Mouse (Mus musculus) forebrain, embryonic 14.5 days (tissue): ENCODE data around the gene 2610507B11Rik. TPM values are rescaled to one million over a fixed set of nuclear protein-coding genes. Genes with fewer than 3 reads are reported as not detected.
A peak's percentile ranks its signal among the peaks of the same experiment; 100 is the strongest.
"Not testable (repeated sequence)": the region's sequence is repeated elsewhere in the genome, so short reads cannot be mapped to it uniquely, and the experiment has no call there.

ENCODE experiments used
- ATAC-seq: fragments of 200-750 bp; cut with Nextera tagmentation; 2 replicates; pipeline ENCODE4 v1.8.0; 2017; ENCODE audit warnings: mild to moderate bottlenecking, moderate library complexity
- DNase-seq: peaks from one replicate; pipeline ENCODE4 v3.0.0-alpha.2; 2015; ENCODE audit warnings: low spot score
- H3K27ac ChIP-seq: fragments of 300-500 bp; sonication (generic); 2 replicates; pipeline ENCODE4 v1.5.1; 2014; ENCODE audit warnings: low read depth, mild to moderate bottlenecking, control low read depth, low read length, moderate library complexity
- H3K27me3 ChIP-seq: fragments of 300-500 bp; sonication (generic); replicated peaks from 2 replicates; pipeline ENCODE4 v1.6.1; 2014; ENCODE audit warnings: low read length, control low read depth, mixed read lengths; ENCODE audit not compliant: control insufficient read depth, insufficient read depth
- H3K36me3 ChIP-seq: fragments of 300-500 bp; sonication (generic); 2 replicates; pipeline ENCODE4 v1.6.1; 2014; ENCODE audit warnings: low read length, control low read depth; ENCODE audit not compliant: control insufficient read depth, insufficient read depth
- H3K4me1 ChIP-seq: fragments of 300-500 bp; sonication (generic); 2 replicates; pipeline ENCODE4 v1.6.1; 2014; ENCODE audit warnings: antibody characterized with exemption, low read length, control low read depth; ENCODE audit not compliant: control insufficient read depth, insufficient read depth
- H3K4me2 ChIP-seq: fragments of 300-500 bp; sonication (generic); 2 replicates; pipeline ENCODE4 v1.6.1; 2014; ENCODE audit warnings: mild to moderate bottlenecking, control low read depth, low read length
- H3K4me3 ChIP-seq: fragments of 300-500 bp; sonication (generic); 2 replicates; pipeline ENCODE4 v1.5.1; 2014; ENCODE audit warnings: low read depth, low read length, control low read depth
- H3K9ac ChIP-seq: fragments of 300-500 bp; sonication (generic); 2 replicates; pipeline ENCODE4 v1.6.1; 2014; ENCODE audit warnings: mild to moderate bottlenecking, low read length, control low read depth, moderate library complexity
- H3K9me3 ChIP-seq: fragments of 300-500 bp; sonication (generic); replicated peaks from 2 replicates; pipeline ENCODE4 v1.6.1; 2016; ENCODE audit warnings: low read length, control low read depth, mixed read lengths; ENCODE audit not compliant: control insufficient read depth
- WGBS: fragments of 180-500 bp; shearing (Covaris S2); extraction: QIAGEN DNeasy Blood & Tissue Kit; methylation state at CpG from one replicate; pipeline ENCODE4 v1.1.7; 2014; 5-methylcytosine and 5-hydroxymethylcytosine counted together
- polyA plus RNA-seq: library from polyadenylated mRNA; unstranded; fragments of >200 nt; fragmentation: Nextera tagmentation; extraction: Ambion mirVana; gene quantifications from 2 replicates; pipeline ENCODE4 v1.2.1, GENCODE M21; 2014

2610507B11Rik gene
- polyA plus RNA-seq, 1 experiment from 2014 or later, result 49.4 TPM

GRCm38 (mm10) chr11:78276169-78276568 lies 14.6 kb downstream of the 2610507B11Rik start:
- H3K36me3 ChIP-seq, result peaks cover 100% of the 10 kb centered on the region
- not testable (repeated sequence) for H3K9ac ChIP-seq, H3K4me1 ChIP-seq, H3K27me3 ChIP-seq, H3K27ac ChIP-seq, DNase-seq, ATAC-seq, H3K9me3 ChIP-seq, H3K4me2 ChIP-seq, H3K4me3 ChIP-seq
- 95% methylated on average over 4 of the region's 4 CpGs for WGBS

- no peaks in the 10 kb centered on the region for H3K27me3 ChIP-seq
- no peak overlapping the region for H3K27ac ChIP-seq
- peaks cover 100% of the 10 kb centered on the region for H3K36me3 ChIP-seq
- H3K4me3 ChIP-seq, result no peak overlapping the region
- DNase-seq, result no peak
- H3K9me3 ChIP-seq, result no peaks in the 10 kb centered on the region
- no peak overlapping the region for H3K9ac ChIP-seq
- 95% methylated on average over 7 of the region's 7 CpGs for WGBS
- H3K4me2 ChIP-seq, result no peak overlapping the region
- no peaks in the 10 kb centered on the region for H3K4me1 ChIP-seq
- no peak for ATAC-seq
Observed at GRCm38 (mm10) chr11:78278853-78279252, 17.3 kb downstream of the 2610507B11Rik start.

- DNase-seq, result no peak
- no peak for ATAC-seq
- H3K4me1 ChIP-seq, result no peaks in the 10 kb centered on the region
- no peak overlapping the region for H3K4me2 ChIP-seq
- no peaks in the 10 kb centered on the region for H3K27me3 ChIP-seq
- H3K27ac ChIP-seq, result no peak overlapping the region
- H3K9ac ChIP-seq, result no peak overlapping the region
- H3K36me3 ChIP-seq, result peaks cover 100% of the 10 kb centered on the region
- 84% methylated on average over 4 of the region's 4 CpGs for WGBS
- no peaks in the 10 kb centered on the region for H3K9me3 ChIP-seq
- H3K4me3 ChIP-seq, result no peak overlapping the region
Observed at GRCm38 (mm10) chr11:78279586-78279985, 18.0 kb downstream of the 2610507B11Rik start.

- H3K27ac ChIP-seq, result no peak overlapping the region
- 88% methylated on average over 7 of the region's 7 CpGs for WGBS
- no peak for ATAC-seq
- H3K4me2 ChIP-seq, result no peak overlapping the region
- H3K27me3 ChIP-seq, result no peaks in the 10 kb centered on the region
- DNase-seq, result no peak
- H3K9ac ChIP-seq, result no peak overlapping the region
- H3K4me3 ChIP-seq, result no peak overlapping the region
- H3K4me1 ChIP-seq, result no peaks in the 10 kb centered on the region
- H3K36me3 ChIP-seq, result peaks cover 85% of the 10 kb centered on the region
- no peaks in the 10 kb centered on the region for H3K9me3 ChIP-seq
Observed at GRCm38 (mm10) chr11:78289146-78289763, 27.7 kb downstream of the 2610507B11Rik start.

GRCm38 (mm10) chr11:78290654-78291053 lies 29.1 kb downstream of the 2610507B11Rik start, which contains the start of gene BC030499:
Gene BC030499 (plus strand): TSS chr11:78290841.
- peaks cover 73% of the 10 kb centered on the region for H3K36me3 ChIP-seq
- H3K9ac ChIP-seq, result no peak within 1 kb of the TSS
- no peak within 1 kb of the TSS for H3K4me3 ChIP-seq
- WGBS, result 92% methylated on average over 4 of the region's 4 CpGs
- ATAC-seq, result no peak
- no peak within 1 kb of the TSS for H3K4me2 ChIP-seq
- no peaks in the 10 kb centered on the region for H3K27me3 ChIP-seq
- no peak for DNase-seq
- no peaks in the 10 kb centered on the region for H3K4me1 ChIP-seq
- H3K9me3 ChIP-seq, result no peaks in the 10 kb centered on the region
- no peak within 1 kb of the TSS for H3K27ac ChIP-seq

GRCm38 (mm10) chr11:78294585-78294984 lies 33.0 kb downstream of the 2610507B11Rik start:
- Histone ChIP-seq H3K9me3 (no peaks in the 10 kb centered on the region), H3K4me1 (no peaks in the 10 kb centered on the region), H3K27ac (no peak overlapping the region), H3K4me3 (no peak overlapping the region), H3K27me3 (no peaks in the 10 kb centered on the region), H3K4me2 (no peak overlapping the region), H3K36me3 (peaks cover 35% of the 10 kb centered on the region), H3K9ac (no peak overlapping the region)
- DNase-seq (no peak), ATAC-seq (no peak)
- 95% methylated on average over 6 of the region's 6 CpGs for WGBS

- DNase-seq, result no peak
- peak overlapping the region; percentile 66 for H3K4me3 ChIP-seq
- H3K36me3 ChIP-seq, result peaks cover 21% of the 10 kb centered on the region
- H3K27ac ChIP-seq, result peak overlapping the region; percentile 55; the same call in 1 of the 2 replicates
- no peaks in the 10 kb centered on the region for H3K27me3 ChIP-seq
- H3K9me3 ChIP-seq, result no peaks in the 10 kb centered on the region
- ATAC-seq, result peak; percentile 35; the same call in 1 of the 2 replicates
- peaks cover 2% of the 10 kb centered on the region; the same call in 1 of the 2 replicates for H3K4me1 ChIP-seq
- peak overlapping the region; percentile 56 for H3K9ac ChIP-seq
- 69% methylated on average over 7 of the region's 7 CpGs for WGBS
- peak overlapping the region; percentile 92 for H3K4me2 ChIP-seq
Observed at GRCm38 (mm10) chr11:78300917-78301316, 39.4 kb downstream of the 2610507B11Rik start.

GRCm38 (mm10) chr11:78301357-78302084 lies 40.0 kb downstream of the 2610507B11Rik start, which contains the start of gene Spag5:
Gene Spag5 (plus strand): TSS chr11:78301529.
- under 1% methylated on average over 49 of the region's 49 CpGs for WGBS
- Histone ChIP-seq H3K9me3 (no peaks in the 10 kb centered on the region), H3K9ac (peak within 1 kb of the TSS; percentile 71)

GRCm38 (mm10) chr11:78305272-78305671 lies 43.7 kb downstream of the 2610507B11Rik start:
- no peak for ATAC-seq
- DNase-seq, result no peak
- WGBS, result 94% methylated on average over 4 of the region's 4 CpGs
- Histone ChIP-seq H3K4me2 (no peak overlapping the region), H3K36me3 (peaks cover 45% of the 10 kb centered on the region), H3K27ac (no peak overlapping the region), H3K4me1 (peaks cover 2% of the 10 kb centered on the region; the same call in 1 of the 2 replicates), H3K27me3 (no peaks in the 10 kb centered on the region), H3K4me3 (no peak overlapping the region), H3K9me3 (no peaks in the 10 kb centered on the region), H3K9ac (no peak overlapping the region)

More at GRCm38 (mm10) chr11:78301357-78302084, 40.0 kb downstream of the 2610507B11Rik start, which contains the start of gene Spag5:
- Histone ChIP-seq H3K36me3 (peaks cover 23% of the 10 kb centered on the region), H3K4me2 (peak within 1 kb of the TSS; percentile 92), H3K27ac (peak within 1 kb of the TSS; percentile 60), H3K4me3 (peak within 1 kb of the TSS; percentile 66), H3K27me3 (no peaks in the 10 kb centered on the region), H3K4me1 (peaks cover 2% of the 10 kb centered on the region; the same call in 1 of the 2 replicates)
- ATAC-seq, result peak; percentile 100
- peak; percentile 95 for DNase-seq
